Mouse (Mus musculus) 416B (cell line): ENCODE measurements around the gene Rnf213.

Experiments
- DNase-seq: peaks from one replicate; pipeline ENCODE4 v3.0.0; 2011; ENCODE audit warnings: low read depth

Rnf213 gene

GRCm38 (mm10) chr11:119435880-119436872 is 43.3 kb downstream of the Rnf213 start:
- peak; percentile 33 for DNase-seq

DNA sequence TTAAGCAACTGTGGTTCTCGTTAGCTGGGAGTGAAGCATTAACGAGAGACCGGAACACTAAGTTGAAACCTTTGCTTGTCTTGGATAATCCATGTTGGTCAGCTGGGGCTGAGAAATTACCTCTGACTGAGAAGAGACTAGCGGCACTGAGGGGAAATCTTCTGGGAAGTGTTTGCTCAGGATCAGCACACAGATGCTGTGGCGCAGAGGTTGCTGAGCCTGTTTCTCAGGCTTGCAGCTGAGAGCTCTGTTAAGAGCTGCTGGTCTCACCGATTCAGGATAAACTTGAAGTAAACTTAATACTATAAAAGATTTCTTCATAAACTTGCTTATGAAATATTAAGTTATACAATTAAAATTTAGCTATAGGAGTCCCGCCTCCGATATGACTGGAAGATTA is 45.9 kb downstream of the Rnf213 start:
- no peak for DNase-seq

DNA sequence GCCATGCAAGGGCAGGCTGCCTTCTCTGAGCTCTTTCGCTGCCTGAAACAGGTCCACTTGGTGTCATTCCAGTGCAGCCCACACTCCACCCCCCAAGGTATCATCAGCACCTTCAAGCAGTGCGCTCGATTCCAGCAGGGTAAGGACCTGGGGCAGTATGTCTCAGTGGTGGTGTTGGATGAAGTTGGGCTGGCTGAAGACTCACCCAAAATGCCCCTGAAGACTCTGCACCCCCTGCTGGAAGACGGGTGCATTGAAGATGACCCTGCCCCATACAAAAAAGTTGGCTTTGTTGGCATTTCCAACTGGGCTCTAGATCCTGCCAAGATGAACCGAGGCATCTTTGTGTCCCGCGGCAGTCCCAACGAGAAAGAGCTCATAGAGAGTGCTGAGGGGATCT is 49.3 kb downstream of the Rnf213 start:
- peak; percentile 17 for DNase-seq

DNA sequence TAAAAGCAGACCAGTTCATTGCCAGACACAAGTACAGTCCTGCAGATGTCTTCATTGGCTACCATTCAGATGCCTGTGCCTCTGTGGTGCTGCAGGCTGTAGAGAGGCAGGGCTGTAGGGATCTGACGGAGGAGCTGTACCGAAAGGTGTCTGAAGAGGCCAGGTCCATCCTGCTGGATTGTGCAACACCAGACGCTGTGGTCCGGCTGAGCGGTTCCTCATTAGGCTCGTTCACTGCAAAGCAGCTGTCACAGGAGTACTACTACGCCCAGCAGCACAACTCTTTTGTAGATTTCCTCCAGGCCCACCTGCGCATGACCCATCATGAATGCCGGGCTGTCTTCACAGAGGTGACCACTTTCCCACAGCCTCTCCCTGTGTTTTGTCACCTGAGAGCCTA is 50.5 kb downstream of the Rnf213 start:
- no peak for DNase-seq

DNA sequence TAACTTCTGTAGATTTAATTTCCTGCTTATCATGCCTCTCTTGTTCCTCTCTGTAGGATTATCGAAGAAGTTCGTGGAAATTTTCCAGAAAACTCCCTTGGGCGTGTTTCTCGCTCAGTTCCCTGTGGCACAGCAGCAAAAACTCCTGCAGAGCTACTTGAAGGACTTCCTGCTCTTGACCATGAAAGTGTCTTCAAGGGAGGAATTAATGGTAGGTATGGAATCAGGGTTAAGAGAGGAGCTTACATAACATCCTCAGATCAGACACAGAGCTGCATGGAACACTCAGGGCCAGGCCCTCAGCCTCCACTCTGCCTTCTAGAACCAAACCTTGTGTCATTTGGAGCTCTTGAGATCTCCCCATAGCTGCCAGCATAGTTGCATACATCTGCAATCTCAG is 63.2 kb downstream of the Rnf213 start:
- DNase-seq: no peak

DNA sequence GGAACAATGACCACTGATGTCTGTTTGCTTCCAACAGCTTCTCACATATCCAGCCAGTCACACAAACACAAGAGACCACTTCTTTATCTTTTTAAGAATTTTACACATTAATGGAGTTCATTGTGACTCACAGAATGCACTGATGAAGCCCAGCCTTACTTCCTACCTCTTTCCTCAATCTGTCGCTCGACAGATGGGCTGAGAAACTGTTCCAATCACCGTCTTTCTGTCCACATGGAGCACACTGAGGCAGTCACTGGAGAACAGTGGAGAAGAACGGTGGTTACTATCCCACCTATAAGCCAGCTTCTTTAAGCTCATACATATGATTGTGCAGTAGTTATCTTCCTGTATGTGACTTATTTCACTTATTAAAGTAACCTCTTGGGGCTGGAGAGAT is 85.0 kb downstream of the Rnf213 start:
- DNase-seq: no peak

DNA sequence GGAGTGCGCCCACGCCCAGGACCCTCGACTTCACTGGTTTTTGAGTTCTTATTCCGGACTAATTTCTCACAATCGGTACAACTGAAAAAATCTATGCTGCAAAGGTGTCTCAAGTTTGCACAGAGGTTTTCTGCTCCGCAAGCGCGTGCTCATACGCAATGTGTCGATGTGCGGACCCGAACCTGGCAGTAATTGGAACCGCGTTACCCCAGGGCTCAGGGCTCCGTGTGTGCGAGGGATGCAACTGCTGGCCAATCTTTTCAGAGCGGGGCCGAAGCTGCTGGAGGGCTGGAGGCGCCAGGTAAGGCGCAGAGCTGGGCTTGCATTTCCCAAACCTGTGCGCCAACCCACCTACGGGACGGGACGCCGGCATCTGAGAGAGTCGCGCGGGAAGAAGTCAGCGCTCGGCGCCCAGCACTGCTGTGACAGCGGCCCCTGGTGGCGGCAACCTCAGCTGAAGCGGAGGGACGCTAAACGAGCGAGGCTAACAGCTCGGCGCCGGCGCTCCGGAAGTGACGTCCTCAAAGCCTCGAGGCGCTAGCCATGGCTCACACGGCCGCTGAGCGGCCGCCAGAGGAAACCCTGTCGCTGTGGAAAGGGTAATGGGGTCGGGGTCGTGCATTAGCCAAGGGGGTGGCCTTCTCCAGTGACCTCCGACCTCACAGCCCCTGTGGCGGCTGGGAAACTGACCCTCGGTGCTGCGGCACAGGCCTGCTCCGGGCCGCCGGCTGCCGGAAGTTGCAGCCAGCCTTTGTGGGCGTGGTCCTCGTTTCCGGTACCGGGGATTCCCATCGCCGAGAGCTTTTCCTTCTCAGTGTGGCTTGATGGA is 98.2 kb downstream of the Rnf213 start, which contains the start of gene Endov:
Gene Endov, plus strand, starts transcription at position 487 of the 829 bp plus-strand sequence.
- peak; percentile 95 for DNase-seq

GRCm38 (mm10) chr11:119491690-119492087 is 98.8 kb downstream of the Rnf213 start:
- DNase-seq: no peak

DNA sequence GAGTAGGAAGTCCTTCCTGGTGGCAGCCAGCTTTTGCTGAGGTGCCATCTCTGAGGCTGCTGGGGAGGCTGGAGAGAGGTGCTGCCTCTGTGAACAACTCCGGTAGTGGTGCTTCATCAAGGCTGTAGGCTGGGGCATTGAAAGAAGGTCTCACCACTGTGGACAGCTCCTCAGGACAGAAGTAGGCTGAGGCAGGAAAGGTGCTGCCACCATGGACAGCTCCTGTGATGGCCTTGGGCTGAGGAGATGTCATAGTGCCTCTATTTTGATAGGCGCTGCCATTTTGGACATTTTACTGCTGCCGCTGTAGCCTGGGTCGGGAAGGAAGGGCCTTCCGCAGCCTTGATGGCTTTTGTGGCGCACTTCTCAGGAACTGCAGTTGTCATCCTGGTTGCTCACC is 99.9 kb downstream of the Rnf213 start:
- DNase-seq: peak; percentile 50

- no peak for DNase-seq
Measured at GRCm38 (mm10) chr11:119493516-119493915, 100.6 kb downstream of the Rnf213 start.

- no peak for DNase-seq
Measured at GRCm38 (mm10) chr11:119496147-119496546, 103.2 kb downstream of the Rnf213 start.

DNA sequence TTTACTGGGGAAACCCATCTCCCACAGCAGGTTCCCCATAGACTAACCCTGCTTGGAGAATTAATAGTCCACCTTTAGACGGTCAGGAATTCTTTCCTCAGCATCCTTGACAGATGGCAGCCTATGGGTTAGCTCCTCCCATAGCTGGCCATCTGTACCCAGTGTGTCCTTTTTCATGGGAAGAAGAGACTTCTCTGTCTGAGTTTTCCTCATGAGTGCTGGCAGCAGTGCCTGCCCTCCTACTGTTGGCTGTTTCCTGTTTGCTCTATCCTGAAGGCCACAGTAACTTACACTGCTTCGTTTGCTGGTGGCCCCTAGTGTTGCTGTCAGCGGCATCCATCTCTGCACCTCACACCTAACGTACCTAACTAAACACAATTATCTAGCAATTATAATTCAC is 104.6 kb downstream of the Rnf213 start:
- DNase-seq: no peak

DNA sequence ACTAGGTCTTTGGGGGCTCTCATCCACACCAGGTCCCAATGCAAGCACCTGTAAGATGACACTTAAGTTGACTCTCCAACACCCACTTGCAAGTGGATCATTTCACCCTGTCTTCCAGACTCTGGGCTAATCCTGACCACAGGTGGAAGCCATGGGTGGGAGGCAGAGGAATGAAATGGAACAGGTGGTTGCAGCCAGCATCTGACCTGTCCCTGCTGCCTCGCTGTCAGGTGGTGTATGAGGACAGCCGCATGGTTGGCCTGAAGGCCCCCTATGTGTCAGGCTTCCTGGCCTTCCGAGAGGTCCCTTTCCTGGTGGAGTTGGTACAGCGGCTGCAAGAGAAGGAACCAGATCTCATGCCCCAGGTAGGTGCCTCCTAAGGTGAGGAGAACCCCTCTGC is 106.4 kb downstream of the Rnf213 start:
- DNase-seq: no peak

DNA sequence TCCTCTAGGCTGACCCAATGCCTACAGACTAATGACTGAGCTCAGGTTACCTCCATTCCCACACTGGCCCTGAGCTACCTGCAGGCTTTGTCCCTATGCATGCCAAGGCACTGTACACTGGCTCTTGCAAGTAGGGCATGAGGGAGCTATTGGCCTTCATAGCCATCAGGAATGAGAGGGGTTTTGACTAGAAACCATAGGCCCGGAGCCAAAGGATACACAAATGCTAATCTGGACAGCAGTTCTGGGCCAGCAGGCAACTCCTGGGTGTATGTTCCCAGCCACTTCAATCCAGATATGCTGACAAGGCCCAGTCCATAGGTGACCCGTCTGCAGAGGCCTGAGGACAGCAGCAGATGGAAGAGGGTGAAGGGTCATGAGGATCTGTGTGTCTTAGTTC is 107.1 kb downstream of the Rnf213 start:
- no peak for DNase-seq

GRCm38 (mm10) chr11:119503675-119504074 is 110.8 kb downstream of the Rnf213 start:
- peak; percentile 57 for DNase-seq

DNA sequence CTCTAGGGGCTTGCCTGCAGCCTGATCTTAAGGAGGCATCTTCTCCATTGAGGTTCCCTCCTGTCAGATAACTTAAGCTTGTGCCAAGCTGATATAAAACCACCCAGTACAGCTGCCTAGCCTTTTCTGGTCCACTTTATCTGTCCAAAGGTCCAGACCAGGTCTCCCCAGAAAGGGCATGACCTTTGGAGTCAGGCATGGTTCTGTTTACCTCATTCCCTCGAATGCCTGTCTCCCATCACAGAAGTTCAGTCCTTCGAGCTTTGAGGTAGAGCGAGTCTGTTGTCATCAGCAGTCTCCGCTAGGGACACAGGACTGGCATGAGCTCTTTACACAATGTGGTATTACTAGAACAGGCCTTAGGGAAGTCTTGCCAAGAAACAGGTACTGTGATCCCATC is 113.5 kb downstream of the Rnf213 start:
- no peak for DNase-seq

- DNase-seq: no peak
Measured at GRCm38 (mm10) chr11:119507772-119508171, 114.9 kb downstream of the Rnf213 start.

GRCm38 (mm10) chr11:119509165-119509776 is 116.4 kb downstream of the Rnf213 start:
- no peak for DNase-seq

- no peak for DNase-seq
Measured at GRCm38 (mm10) chr11:119513038-119513659, 120.2 kb downstream of the Rnf213 start.

GRCm38 (mm10) chr11:119514108-119514860 is 121.4 kb downstream of the Rnf213 start:
- DNase-seq: no peak

DNA sequence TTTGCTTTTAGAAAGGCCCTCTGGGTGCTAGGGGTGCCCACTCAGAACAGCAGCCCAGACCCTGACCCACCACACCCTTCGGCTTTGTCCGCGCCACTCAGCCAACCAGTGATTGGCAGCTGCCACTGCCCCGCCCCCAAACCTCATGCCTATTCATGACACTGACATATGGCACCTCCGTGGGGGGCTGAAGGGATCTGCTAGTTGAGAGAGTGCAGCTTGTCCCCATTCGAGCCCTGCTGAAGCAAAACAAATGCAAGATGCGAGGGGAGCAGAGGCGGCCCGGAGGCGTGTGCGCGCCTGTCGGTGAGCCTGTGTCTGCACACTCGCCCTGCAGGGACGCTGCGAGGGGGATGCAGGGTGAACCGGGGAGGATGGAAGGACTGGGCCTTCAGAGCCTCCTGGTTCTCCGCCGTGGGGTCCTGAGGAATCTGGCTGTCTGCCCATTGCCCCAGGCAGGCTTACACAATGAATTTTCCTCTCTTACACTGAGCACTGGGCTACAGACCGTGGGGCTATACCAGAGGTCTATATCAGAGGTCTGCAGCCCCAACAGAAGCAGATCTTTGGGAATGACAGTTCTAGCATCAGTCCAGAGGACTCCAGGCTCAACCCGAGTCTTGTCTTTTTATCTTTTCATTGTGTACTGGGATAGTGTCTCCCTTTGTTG is 122.2 kb downstream of the Rnf213 start:
- DNase-seq: no peak
